Mouse (Mus musculus): ENCODE results near the gene Egfl8. TPM values are rescaled to one million over a fixed set of nuclear protein-coding genes. Genes with fewer than 3 reads are reported as not detected.
A peak's percentile ranks its signal among the peaks of the same experiment; 100 is the strongest.

The Egfl8 gene
- total RNA-seq, 2 experiments from 2014 or later = 2.0 to 2.4 TPM

- no peak for DNase-seq (ENCODE audit: low spot score in 2 of 2)
Observed at GRCm38 (mm10) chr17:34649106-34649864, 33.5 kb upstream of the Egfl8 start.

DNA sequence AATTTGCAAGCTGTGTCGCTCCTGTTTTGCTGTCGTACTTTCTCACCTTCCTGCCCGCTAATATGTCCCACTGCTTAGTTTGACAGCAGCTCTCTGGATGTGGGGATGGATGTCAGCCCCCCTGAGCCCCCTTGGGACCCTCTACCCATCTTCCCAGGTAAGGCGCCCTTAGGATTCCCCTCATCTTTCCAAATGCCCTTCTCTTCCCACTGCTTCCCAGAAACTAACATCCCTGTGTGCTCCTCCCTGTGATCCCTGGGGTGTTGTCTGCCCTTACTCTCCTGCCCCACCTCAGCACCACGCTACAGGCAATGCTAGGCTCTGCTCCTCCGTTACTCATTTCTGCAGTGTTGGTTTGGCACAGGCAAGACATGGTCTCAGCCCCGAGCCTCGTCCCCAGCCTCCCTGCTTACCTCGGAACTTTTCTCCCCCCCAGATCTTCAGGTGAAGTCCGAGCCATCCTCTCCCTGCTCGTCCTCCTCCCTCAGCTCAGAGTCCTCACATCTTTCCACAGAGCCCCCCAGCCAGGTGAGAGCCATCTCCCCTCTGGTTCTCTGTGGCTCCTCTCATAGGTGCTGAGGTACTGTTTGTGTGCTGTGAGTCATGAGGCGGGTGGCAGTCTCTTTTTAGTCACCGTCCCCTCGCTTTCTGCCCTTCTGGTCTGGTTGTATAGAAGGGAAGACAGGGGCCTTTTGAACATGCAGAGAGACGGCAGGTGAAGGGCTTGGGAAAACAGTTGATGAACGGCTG lies 32.5 kb upstream of the Egfl8 start:
- no peak for DNase-seq (ENCODE audit: low spot score in 2 of 2)

GRCm38 (mm10) chr17:34646906-34647787 lies 31.4 kb upstream of the Egfl8 start, which contains the start of gene Atf6b:
TSS of gene Atf6b (plus strand) at chr17:34647146.
- DNase-seq (ENCODE audit: low spot score in 2 of 2) = peak; percentile 95 to 99

GRCm38 (mm10) chr17:34645831-34646511 lies 30.2 kb upstream of the Egfl8 start:
- DNase-seq (ENCODE audit: low spot score in 2 of 2) = no peak

DNA sequence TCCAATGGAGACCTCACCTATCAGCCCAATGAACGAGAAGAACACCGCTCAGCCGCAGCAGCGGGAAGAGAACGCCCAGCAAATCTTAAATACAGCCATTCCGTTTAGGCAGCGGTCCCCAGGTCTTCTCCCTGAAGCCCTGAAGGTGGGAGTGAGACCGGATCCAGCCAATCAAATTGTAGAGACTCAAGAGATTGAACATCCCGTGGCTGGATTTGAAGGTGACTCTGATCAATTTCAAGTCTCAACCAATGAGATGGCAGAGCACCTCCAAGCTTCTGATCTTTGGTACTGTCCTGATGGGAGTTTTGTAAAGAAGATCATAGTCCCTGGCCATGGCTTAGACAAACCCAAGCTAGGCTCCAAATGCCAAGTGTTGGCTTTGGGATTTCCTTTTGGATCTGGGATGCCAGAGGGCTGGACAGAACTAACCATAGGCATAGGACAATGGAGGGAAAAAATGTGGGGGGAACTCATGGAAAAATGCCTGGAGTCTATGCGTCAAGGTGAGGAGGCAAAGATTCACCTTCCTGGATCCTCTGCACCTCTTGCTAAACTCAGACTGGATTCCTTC lies 29.6 kb upstream of the Egfl8 start:
- no peak for DNase-seq (ENCODE audit: low spot score in 2 of 2)

GRCm38 (mm10) chr17:34644608-34645007 lies 28.8 kb upstream of the Egfl8 start, which contains the start of gene Fkbpl:
TSS of gene Fkbpl (plus strand) at chr17:34644764.
- DNase-seq (ENCODE audit: low spot score in 2 of 2) = peak; percentile 96 to 99

GRCm38 (mm10) chr17:34643944-34644343 lies 28.2 kb upstream of the Egfl8 start:
- DNase-seq (ENCODE audit: low spot score in 2 of 2) = no peak

- no peak for DNase-seq (ENCODE audit: low spot score in 2 of 2)
Observed at GRCm38 (mm10) chr17:34643379-34643778, 27.6 kb upstream of the Egfl8 start.

GRCm38 (mm10) chr17:34641945-34642344 lies 26.2 kb upstream of the Egfl8 start:
- no peak for DNase-seq (ENCODE audit: low spot score in 2 of 2)

- DNase-seq (ENCODE audit: low spot score in 2 of 2) = peak in 1 of 2 experiments; percentile 75
Observed at GRCm38 (mm10) chr17:34640778-34641601, 25.2 kb upstream of the Egfl8 start.

GRCm38 (mm10) chr17:34639461-34640255 lies 23.9 kb upstream of the Egfl8 start:
- DNase-seq (ENCODE audit: low spot score in 2 of 2) = no peak

GRCm38 (mm10) chr17:34637459-34637858 lies 21.7 kb upstream of the Egfl8 start:
- no peak for DNase-seq (ENCODE audit: low spot score in 2 of 2)

DNA sequence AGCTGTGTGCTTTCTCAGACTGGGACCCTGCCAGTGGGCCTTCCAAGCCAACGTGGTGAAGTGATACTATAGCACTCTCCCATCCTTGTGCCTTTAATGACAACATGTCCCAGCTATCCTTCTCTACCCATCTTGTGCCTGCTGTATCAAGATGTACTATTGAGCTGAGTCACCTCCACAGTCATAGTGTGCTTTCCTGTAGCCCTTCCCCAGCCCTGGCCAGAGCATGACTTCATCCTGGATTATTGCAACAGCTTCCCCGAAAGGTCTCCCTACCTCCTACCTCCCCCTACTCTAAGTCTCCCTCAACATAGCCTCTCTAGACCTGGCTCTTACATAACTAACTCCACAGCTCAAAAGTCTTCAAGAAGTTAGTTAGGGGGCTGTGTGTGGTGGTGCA lies 19.9 kb upstream of the Egfl8 start:
- no peak for DNase-seq (ENCODE audit: low spot score in 2 of 2)

- DNase-seq (ENCODE audit: low spot score in 2 of 2) = peak; percentile 91
Observed at GRCm38 (mm10) chr17:34632261-34632691, 16.5 kb upstream of the Egfl8 start.

DNA sequence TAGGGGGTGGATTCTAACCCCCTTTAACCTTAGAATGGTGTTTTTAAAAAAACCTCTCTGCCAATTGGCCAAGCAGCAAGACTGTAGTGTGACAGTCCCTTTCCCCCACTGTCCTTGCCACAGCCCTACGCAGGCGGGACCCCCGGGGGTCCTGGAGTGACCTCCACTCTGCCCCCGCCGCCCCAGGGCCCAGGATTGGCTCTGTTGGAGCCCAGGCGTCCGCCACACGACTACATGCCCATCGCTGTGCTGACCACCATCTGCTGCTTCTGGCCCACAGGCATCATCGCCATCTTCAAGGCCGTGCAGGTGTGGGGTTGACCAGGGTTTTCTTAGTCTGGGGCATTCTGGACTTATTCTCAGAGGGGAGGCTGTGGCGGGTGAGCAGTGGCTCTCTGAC lies 15.9 kb upstream of the Egfl8 start:
- no peak for DNase-seq (ENCODE audit: low spot score in 2 of 2)

- peak in 1 of 2 experiments; percentile 46 for DNase-seq (ENCODE audit: low spot score in 2 of 2)
Observed at GRCm38 (mm10) chr17:34630761-34631301, 15.1 kb upstream of the Egfl8 start.

DNA sequence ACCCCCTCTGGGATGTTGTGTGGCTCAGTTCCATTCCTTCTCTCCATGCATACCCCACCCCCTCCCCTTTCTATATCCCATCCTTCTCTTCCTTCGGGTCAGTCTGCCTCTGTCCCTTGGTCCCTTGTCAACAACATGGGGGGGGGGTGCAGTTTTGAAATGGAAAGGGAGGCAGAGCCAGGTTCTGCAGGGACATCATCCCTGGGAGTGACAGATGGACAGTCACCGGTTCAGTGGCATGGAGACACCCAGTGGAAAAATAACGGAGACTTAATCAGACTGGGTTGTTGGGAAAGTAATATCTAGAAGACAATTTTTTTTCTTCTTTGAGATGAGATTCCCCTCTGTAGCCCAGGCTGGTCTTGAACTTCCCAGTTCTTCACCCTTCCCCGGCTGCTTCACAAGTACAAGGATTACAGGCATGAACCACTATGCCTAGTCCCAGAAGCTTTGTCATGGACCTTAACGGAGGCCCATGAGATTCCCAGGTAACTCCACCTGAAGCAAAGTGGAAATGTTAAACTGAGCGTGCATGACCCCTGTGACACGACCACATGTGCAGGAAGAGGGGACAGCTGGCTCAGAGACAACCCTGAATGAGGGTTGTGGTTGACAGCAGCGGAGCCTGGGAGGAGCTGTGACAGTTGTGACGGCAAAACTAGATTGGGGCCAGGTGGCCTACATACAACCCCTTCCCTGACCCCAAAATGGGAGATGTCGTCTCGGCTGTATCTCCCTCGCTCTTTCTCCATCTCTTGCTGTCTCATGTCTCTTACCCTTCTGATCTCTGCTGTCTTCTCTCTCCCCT lies 14.2 kb upstream of the Egfl8 start:
- no peak for DNase-seq (ENCODE audit: low spot score in 2 of 2)
